Mouse (Mus musculus): Measurements from ENCODE around the gene Serpina1d.
"Not testable (repeated sequence)": the region's sequence is repeated elsewhere in the genome, so short reads cannot be mapped to it uniquely, and the experiment has no call there.

Serpina1d gene
- long read RNA-seq, experiment 1, partial matches to known transcripts, result 0 of 2 reads
- long read RNA-seq, experiment 1, other reads (novel, unspliced or antisense), result 2 of 2 reads
- long read RNA-seq, experiment 2, partial matches to known transcripts, result 0 of 1 reads
- long read RNA-seq, experiment 2, other reads (novel, unspliced or antisense), result 1 of 1 reads

GRCm38 (mm10) chr12:103773246-103773851 is at the start of gene Serpina1d:
Serpina1d (minus strand) TSS chr12:103773592.
- intact Hi-C loops (cut with DNase I), result not testable (repeated sequence)

GRCm38 (mm10) chr12:103770597-103770996 is 2.8 kb downstream of the Serpina1d start:
- intact Hi-C loops (cut with DNase I), result not testable (repeated sequence)

- intact Hi-C loops (cut with DNase I), result not testable (repeated sequence)
Measured at GRCm38 (mm10) chr12:103763083-103763482, 10.3 kb downstream of the Serpina1d start.

GRCm38 (mm10) chr12:103760316-103760715 is 13.1 kb downstream of the Serpina1d start:
- intact Hi-C loops (cut with DNase I), result not testable (repeated sequence)

GRCm38 (mm10) chr12:103745957-103746356 is 27.4 kb downstream of the Serpina1d start:
- intact Hi-C loops (cut with DNase I), result not testable (repeated sequence)

- intact Hi-C loops (cut with DNase I), result not testable (repeated sequence)
Measured at GRCm38 (mm10) chr12:103737791-103738580, 35.4 kb downstream of the Serpina1d start.

GRCm38 (mm10) chr12:103735566-103735965 is 37.8 kb downstream of the Serpina1d start:
- intact Hi-C loops (cut with DNase I), result not testable (repeated sequence)

GRCm38 (mm10) chr12:103735101-103735500 is 38.3 kb downstream of the Serpina1d start:
- intact Hi-C loops (cut with DNase I), result not testable (repeated sequence)

Measured in adrenal gland (tissue).